In genomic region chr17:27314821-27315392, GRCm38 (mm10) we compare ENCODE assay signal across 25 mouse cellular contexts.
DNase-seq lines count a peak whose midpoint lies in the region; ATAC-seq lines count a peak whose summit lies in the region.
"Had no signal": no experiment of that assay in that cellular context is flagged by ENCODE, and none has a peak within 500 bp of the region (broad histone marks: within the 10 kb centered on the region; RNA-seq: fewer than 3 reads in every experiment).

No protein-coding gene starts in this region.

- H3K36me3 ChIP-seq in neural tube, embryonic 11.5 days (ENCODE audit: control insufficient read depth, insufficient read depth, low read length): no peaks in the 10 kb centered on the region
- H3K36me3 ChIP-seq in neural tube, embryonic 15.5 days: no peaks in the 10 kb centered on the region
- no peaks in the 10 kb centered on the region for H3K36me3 ChIP-seq in forebrain, embryonic 16.5 days (ENCODE audit: control insufficient read depth, insufficient read depth)
- no peaks in the 10 kb centered on the region for H3K36me3 ChIP-seq in hindbrain, embryonic 15.5 days
- H3K36me3 ChIP-seq: embryonic facial prominence, embryonic 12.5 days; G1E; heart, embryonic 13.5 days; kidney, embryonic 15.5 days; limb, embryonic 15.5 days; liver, embryonic 15.5 days; midbrain, embryonic 12.5 days; stomach, embryonic 15.5 days had no signal

- intact Hi-C loops in heart, postnatal 14 days (cut with DNase I): no loop called here

- H3K27me3 ChIP-seq in neural tube, embryonic 11.5 days (ENCODE audit: control insufficient read depth, insufficient read depth, low read length): no peaks in the 10 kb centered on the region
- H3K27me3 ChIP-seq in neural tube, embryonic 15.5 days (replicated peaks): 0 out of 2 replicates have a peak, but pooled peaks cover under 1% of the 10 kb centered on the region
- no peaks in the 10 kb centered on the region; the same call in 1 of the 2 replicates for H3K27me3 ChIP-seq in forebrain, embryonic 16.5 days (replicated peaks; ENCODE audit: control insufficient read depth, insufficient read depth, low read length)
- H3K27me3 ChIP-seq in hindbrain, embryonic 15.5 days: no peaks in the 10 kb centered on the region
- H3K27me3 ChIP-seq: embryonic facial prominence, embryonic 12.5 days; kidney, embryonic 15.5 days; limb, embryonic 15.5 days; liver, embryonic 15.5 days; stomach, embryonic 15.5 days had no signal

- no peak overlapping the region for H3K9ac ChIP-seq in neural tube, embryonic 11.5 days (ENCODE audit: low read length)
- no peak overlapping the region for H3K9ac ChIP-seq in neural tube, embryonic 15.5 days (replicated peaks)
- no peak overlapping the region for H3K9ac ChIP-seq in forebrain, embryonic 16.5 days (replicated peaks; ENCODE audit: low read depth, low read length)
- H3K9ac ChIP-seq in hindbrain, embryonic 15.5 days: no peak overlapping the region
- H3K9ac ChIP-seq: embryonic facial prominence, embryonic 12.5 days; heart, embryonic 13.5 days; kidney, embryonic 15.5 days; limb, embryonic 15.5 days; liver, embryonic 15.5 days; midbrain, embryonic 12.5 days; stomach, embryonic 15.5 days had no signal

- ATAC-seq in cerebellum, adult (ENCODE audit: insufficient number of reproducible peaks, low FRiP score, low TSS enrichment): no peak
- no peak for ATAC-seq in neural tube, embryonic 11.5 days (ENCODE audit: insufficient read depth, low FRiP score, low TSS enrichment)
- no peak for ATAC-seq in neural tube, embryonic 15.5 days (ENCODE audit: low FRiP score)
- peak; percentile 78 for ATAC-seq in forebrain, embryonic 16.5 days
- ATAC-seq in hindbrain, embryonic 15.5 days (ENCODE audit: low FRiP score, low read depth): peak; percentile 36; the same call in 1 of the 2 replicates
- no peak for ATAC-seq in inflammation-experienced regulatory T-cells, adult 6 months
- ATAC-seq: intestine, embryonic 16.5 days had no signal

- WGBS in neural tube, embryonic 11.5 days: 54% methylated on average over 7 of the region's 7 CpGs
- WGBS in neural tube, embryonic 15.5 days: 36% methylated on average over 7 of the region's 7 CpGs
- WGBS in forebrain, embryonic 16.5 days: 28% methylated on average over 7 of the region's 7 CpGs
- WGBS in hindbrain, embryonic 15.5 days: 38% methylated on average over 7 of the region's 7 CpGs

- no peak overlapping the region for H3K4me3 ChIP-seq in neural tube, embryonic 11.5 days (ENCODE audit: low read depth, low read length)
- no peak overlapping the region for H3K4me3 ChIP-seq in neural tube, embryonic 15.5 days (replicated peaks)
- no peak overlapping the region for H3K4me3 ChIP-seq in forebrain, embryonic 16.5 days (replicated peaks; ENCODE audit: low read length)
- H3K4me3 ChIP-seq in hindbrain, embryonic 15.5 days: no peak overlapping the region
- H3K4me3 ChIP-seq: embryonic facial prominence, embryonic 12.5 days; erythroblast, embryonic 14.5 days; heart, embryonic 13.5 days; kidney, embryonic 15.5 days; limb, embryonic 15.5 days; liver, embryonic 15.5 days; midbrain, embryonic 12.5 days; myocyte; stomach, embryonic 15.5 days had no signal

- H3K4me2 ChIP-seq in neural tube, embryonic 11.5 days (ENCODE audit: low read depth): no peak overlapping the region
- no peak overlapping the region for H3K4me2 ChIP-seq in neural tube, embryonic 15.5 days
- H3K4me2 ChIP-seq in forebrain, embryonic 16.5 days (ENCODE audit: low read length): no peak overlapping the region
- no peak overlapping the region for H3K4me2 ChIP-seq in hindbrain, embryonic 15.5 days
- H3K4me2 ChIP-seq: embryonic facial prominence, embryonic 12.5 days; heart, embryonic 13.5 days; kidney, embryonic 15.5 days; limb, embryonic 15.5 days; liver, embryonic 15.5 days; midbrain, embryonic 12.5 days; stomach, embryonic 15.5 days had no signal

- no peak overlapping the region for H3K27ac ChIP-seq in neural tube, embryonic 11.5 days (ENCODE audit: low read depth, low read length)
- no peak overlapping the region for H3K27ac ChIP-seq in neural tube, embryonic 15.5 days (replicated peaks)
- H3K27ac ChIP-seq in forebrain, embryonic 16.5 days (ENCODE audit: low read length): no peak overlapping the region
- no peak overlapping the region for H3K27ac ChIP-seq in hindbrain, embryonic 15.5 days (replicated peaks)
- H3K27ac ChIP-seq: embryonic facial prominence, embryonic 12.5 days; heart, embryonic 13.5 days; kidney, embryonic 15.5 days; limb, embryonic 15.5 days; liver, embryonic 15.5 days; midbrain, embryonic 12.5 days; stomach, embryonic 15.5 days had no signal

- peaks cover 11% of the 10 kb centered on the region; the same call in 1 of the 2 replicates for H3K4me1 ChIP-seq in neural tube, embryonic 11.5 days (ENCODE audit: control insufficient read depth, insufficient read depth, low read length)
- H3K4me1 ChIP-seq in neural tube, embryonic 15.5 days: peaks cover 24% of the 10 kb centered on the region
- H3K4me1 ChIP-seq in forebrain, embryonic 16.5 days (replicated peaks; ENCODE audit: control insufficient read depth, insufficient read depth, low read length): peaks cover 29% of the 10 kb centered on the region
- peaks cover 24% of the 10 kb centered on the region for H3K4me1 ChIP-seq in hindbrain, embryonic 15.5 days (replicated peaks)
- H3K4me1 ChIP-seq: liver, embryonic 15.5 days had no signal

- DNase-seq in cerebellum, postnatal 10 days: peak; percentile 87 to 94
- peak; percentile 39 for DNase-seq in neural tube, embryonic 11.5 days (ENCODE audit: low spot score)
- no peak for DNase-seq in heart, postnatal 14 days
- DNase-seq: gastrocnemius, postnatal 14 days; heart, adult 18-20 months; heart, postnatal 36 days; layer of hippocampus, postnatal 36 days; right cerebral cortex, postnatal 25 days; thymus, postnatal 14 days had no signal

- no peaks in the 10 kb centered on the region for H3K9me3 ChIP-seq in neural tube, embryonic 11.5 days (ENCODE audit: control insufficient read depth, low read length)
- no peaks in the 10 kb centered on the region for H3K9me3 ChIP-seq in neural tube, embryonic 15.5 days (replicated peaks)
- no peaks in the 10 kb centered on the region for H3K9me3 ChIP-seq in forebrain, embryonic 16.5 days (ENCODE audit: control insufficient read depth, low read length)
- no peaks in the 10 kb centered on the region for H3K9me3 ChIP-seq in hindbrain, embryonic 15.5 days
- H3K9me3 ChIP-seq: embryonic facial prominence, embryonic 12.5 days; heart, embryonic 13.5 days; kidney, embryonic 15.5 days; limb, embryonic 15.5 days; liver, embryonic 15.5 days; midbrain, embryonic 12.5 days; stomach, embryonic 15.5 days had no signal

Comparison
In these comparisons a context has a peak if more than half of its experiments do, and no peak if none do; other contexts are left out.
1. DNase-seq: peak in cerebellum, postnatal 10 days (2 of 2) and neural tube, embryonic 11.5 days (single experiment); none in heart, postnatal 14 days (0 of 2).
2. ATAC-seq: peak in forebrain, embryonic 16.5 days (single experiment) and hindbrain, embryonic 15.5 days (single experiment); none in cerebellum, adult (single experiment), neural tube, embryonic 11.5 days (single experiment), neural tube, embryonic 15.5 days (single experiment) and inflammation-experienced regulatory T-cells, adult 6 months (single experiment).